Mouse (Mus musculus) hindbrain, embryonic 11.5 days (tissue): ENCODE measurements around the gene Wfdc6a. TPM values are rescaled to one million over a fixed set of nuclear protein-coding genes. Genes with fewer than 3 reads are reported as not detected.

ENCODE experiments used
- ATAC-seq: fragments of 200-750 bp; cut with Nextera tagmentation; 2 replicates; pipeline ENCODE4 v1.8.0; 2017; ENCODE audit warnings: mild to moderate bottlenecking, moderate TSS enrichment, moderate library complexity; ENCODE audit not compliant: low FRiP score
- DNase-seq: peaks from one replicate; pipeline ENCODE4 v3.0.0-alpha.2; 2015; ENCODE audit warnings: low spot score
- H3K27ac ChIP-seq: fragments of 300-500 bp; sonication (generic); 2 replicates; pipeline ENCODE4 v1.5.1; 2014; ENCODE audit warnings: mild to moderate bottlenecking, low read depth, low read length
- H3K27me3 ChIP-seq: fragments of 300-500 bp; sonication (generic); 2 replicates; pipeline ENCODE4 v1.6.1; 2014; ENCODE audit warnings: mild to moderate bottlenecking, low read length, moderate library complexity, mixed read lengths; ENCODE audit not compliant: control insufficient read depth, insufficient read depth
- H3K36me3 ChIP-seq: fragments of 300-500 bp; sonication (generic); 2 replicates; pipeline ENCODE4 v1.6.1; 2014; ENCODE audit warnings: mild to moderate bottlenecking, low read length, moderate library complexity, mixed read lengths; ENCODE audit not compliant: control insufficient read depth, insufficient read depth
- H3K4me1 ChIP-seq: fragments of 300-500 bp; sonication (generic); replicated peaks from 2 replicates; pipeline ENCODE4 v1.6.1; 2014; ENCODE audit warnings: low read length, mixed read lengths; ENCODE audit not compliant: control insufficient read depth, insufficient read depth
- H3K4me2 ChIP-seq: fragments of 300-500 bp; sonication (generic); replicated peaks from 2 replicates; pipeline ENCODE4 v1.6.1; 2014; ENCODE audit warnings: mild to moderate bottlenecking, low read depth, low read length
- H3K4me3 ChIP-seq: fragments of 300-500 bp; sonication (generic); 2 replicates; pipeline ENCODE4 v1.5.1; 2014; ENCODE audit warnings: low read depth, low read length
- H3K9ac ChIP-seq: fragments of 300-500 bp; sonication (generic); 2 replicates; pipeline ENCODE4 v1.6.1; 2014; ENCODE audit warnings: low read depth, low read length
- H3K9me3 ChIP-seq: fragments of 300-500 bp; sonication (generic); 2 replicates; pipeline ENCODE4 v1.6.1; 2016; ENCODE audit warnings: low read length; ENCODE audit not compliant: control insufficient read depth
- WGBS: fragments of 180-500 bp; shearing (Covaris S2); extraction: QIAGEN DNeasy Blood & Tissue Kit; methylation state at CpG from one replicate; pipeline ENCODE4 v1.1.7; 2014; 5-methylcytosine and 5-hydroxymethylcytosine counted together
- polyA plus RNA-seq: library from polyadenylated mRNA; unstranded; fragments of >200 nt; fragmentation: Nextera tagmentation; extraction: Ambion mirVana; gene quantifications from 2 replicates; pipeline ENCODE4 v1.2.1, GENCODE M21; 2014

The Wfdc6a gene
- polyA plus RNA-seq, 1 experiment from 2014 or later = not detected

DNA sequence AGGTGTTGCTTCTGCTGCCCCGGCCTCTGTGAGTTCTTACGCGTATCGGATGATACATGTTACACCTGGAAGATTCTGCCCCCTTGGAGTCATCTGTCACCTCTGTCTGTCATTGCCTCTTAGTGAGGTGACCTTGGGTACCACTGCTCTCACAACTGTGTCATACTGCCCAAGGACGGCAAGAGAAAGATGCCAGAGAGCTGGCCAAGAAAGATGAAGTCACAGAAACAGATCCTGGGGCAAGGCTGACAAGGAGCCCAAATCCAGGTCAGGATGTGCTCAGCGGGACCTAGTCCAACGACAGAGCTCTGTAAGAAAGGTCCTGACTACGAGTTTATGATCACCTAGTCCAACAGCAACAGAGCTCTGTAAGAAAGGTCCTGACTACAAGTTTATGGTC lies 25.1 kb downstream of the Wfdc6a start:
- ATAC-seq = no peak
- WGBS = 85% methylated on average over 8 of the region's 8 CpGs
- H3K9me3 ChIP-seq = no peaks in the 10 kb centered on the region
- DNase-seq = no peak
- H3K4me1 ChIP-seq = peaks cover 7% of the 10 kb centered on the region
- no peak overlapping the region for H3K9ac ChIP-seq
- H3K4me3 ChIP-seq = no peak overlapping the region
- H3K4me2 ChIP-seq = no peak overlapping the region
- no peak overlapping the region for H3K27ac ChIP-seq
- peaks cover 5% of the 10 kb centered on the region; the same call in 1 of the 2 replicates for H3K27me3 ChIP-seq
- H3K36me3 ChIP-seq = no peaks in the 10 kb centered on the region

DNA sequence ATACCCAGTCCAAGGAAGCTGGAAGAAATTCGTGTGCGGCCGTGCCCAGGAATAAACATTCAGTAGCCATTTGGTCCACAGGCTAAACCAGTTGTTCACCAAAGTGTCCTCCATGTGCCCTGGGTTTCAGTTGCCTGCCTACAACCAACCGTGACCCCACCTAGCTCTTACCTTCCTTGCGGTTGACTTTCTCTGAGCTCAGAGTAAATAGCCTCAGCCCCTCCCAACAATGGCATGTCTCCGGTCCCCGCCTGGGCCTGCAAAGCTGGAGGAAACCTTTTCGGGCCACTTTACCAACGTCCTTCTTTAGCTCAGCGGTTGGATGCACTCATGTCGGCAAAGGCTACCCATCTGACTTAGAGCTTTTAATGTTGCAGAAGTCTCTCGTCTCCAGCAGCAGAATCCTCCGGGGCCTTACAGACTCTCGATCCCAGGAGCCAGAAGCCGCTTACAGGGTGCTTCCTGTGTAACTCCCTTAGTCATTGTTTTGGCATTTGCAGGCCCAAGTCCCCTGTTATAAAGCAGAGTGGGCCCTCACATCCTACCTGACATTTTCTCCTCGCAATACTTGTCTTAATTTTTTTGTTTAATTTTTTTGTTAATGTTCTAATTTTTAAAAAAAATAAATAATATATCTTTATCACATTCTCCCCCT lies 26.1 kb downstream of the Wfdc6a start:
- no peak overlapping the region for H3K4me2 ChIP-seq
- WGBS = 53% methylated on average over 16 of the region's 16 CpGs
- H3K36me3 ChIP-seq = no peaks in the 10 kb centered on the region
- H3K4me1 ChIP-seq = peaks cover 7% of the 10 kb centered on the region
- H3K4me3 ChIP-seq = no peak overlapping the region
- H3K27ac ChIP-seq = no peak overlapping the region
- H3K9ac ChIP-seq = no peak overlapping the region
- no peaks in the 10 kb centered on the region for H3K9me3 ChIP-seq
- no peak for ATAC-seq
- peaks cover 5% of the 10 kb centered on the region; the same call in 1 of the 2 replicates for H3K27me3 ChIP-seq
- no peak for DNase-seq

- WGBS = 91% methylated on average over 8 of the region's 8 CpGs
- no peak overlapping the region for H3K4me3 ChIP-seq
- H3K4me1 ChIP-seq = peaks cover 5% of the 10 kb centered on the region
- peaks cover 5% of the 10 kb centered on the region; the same call in 1 of the 2 replicates for H3K27me3 ChIP-seq
- DNase-seq (no peak), ATAC-seq (no peak)
- no peak overlapping the region for H3K9ac ChIP-seq
- no peak overlapping the region for H3K4me2 ChIP-seq
- no peaks in the 10 kb centered on the region for H3K36me3 ChIP-seq
- H3K27ac ChIP-seq = no peak overlapping the region
- H3K9me3 ChIP-seq = no peaks in the 10 kb centered on the region
Observed at GRCm38 (mm10) chr2:164558426-164558825, 26.8 kb downstream of the Wfdc6a start.

DNA sequence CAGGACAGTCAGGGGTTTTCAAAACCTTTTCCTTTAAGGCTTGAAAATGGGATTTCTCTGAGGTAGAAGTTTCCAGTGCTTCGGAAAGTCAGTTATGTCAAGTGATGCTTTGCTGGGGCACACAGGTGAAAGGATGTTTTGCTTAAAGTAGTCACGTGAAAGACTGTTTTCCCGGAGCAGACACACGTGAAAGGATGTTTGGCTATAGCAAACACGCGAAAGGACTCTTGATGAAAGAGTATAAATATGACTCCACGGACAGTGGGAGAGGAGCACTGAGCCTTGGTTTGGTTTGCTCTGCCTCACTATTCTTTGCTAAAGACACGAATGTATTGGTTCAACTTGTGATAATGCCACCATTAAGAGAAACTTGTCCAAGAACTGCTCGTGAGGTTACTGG lies 33.7 kb downstream of the Wfdc6a start:
- no peak overlapping the region for H3K9ac ChIP-seq

DNA sequence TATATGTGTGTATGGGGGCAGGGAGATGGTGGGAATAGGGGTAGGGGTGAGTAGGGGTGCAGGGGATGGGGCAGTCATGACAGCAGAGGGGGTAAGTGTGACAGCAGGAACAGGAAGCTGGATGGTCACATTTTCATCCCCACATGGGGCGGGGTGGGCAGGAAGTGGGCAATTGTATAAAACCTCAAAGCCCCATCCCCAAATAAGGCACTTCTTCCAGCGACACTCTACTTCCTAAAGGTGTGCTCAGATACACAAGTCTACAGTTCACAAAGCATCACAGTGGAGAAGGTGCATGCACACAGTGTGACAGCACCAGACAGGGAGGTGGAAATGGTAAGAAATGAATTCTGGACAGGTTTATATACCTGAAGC lies 34.4 kb downstream of the Wfdc6a start:
- WGBS = 90% methylated on average over 2 of the region's 2 CpGs
- Histone ChIP-seq H3K9ac (no peak overlapping the region), H3K4me2 (no peak overlapping the region), H3K4me1 (no peaks in the 10 kb centered on the region), H3K9me3 (no peaks in the 10 kb centered on the region), H3K27me3 (no peaks in the 10 kb centered on the region), H3K27ac (no peak overlapping the region), H3K4me3 (no peak overlapping the region), H3K36me3 (no peaks in the 10 kb centered on the region)
- no peak for DNase-seq
- ATAC-seq = no peak

More for the DNA sequence above, 33.7 kb downstream of the Wfdc6a start:
- H3K4me3 ChIP-seq = no peak overlapping the region
- H3K27ac ChIP-seq = no peak overlapping the region
- no peaks in the 10 kb centered on the region for H3K4me1 ChIP-seq
- no peak overlapping the region for H3K4me2 ChIP-seq
- H3K27me3 ChIP-seq = no peaks in the 10 kb centered on the region
- H3K9me3 ChIP-seq = no peaks in the 10 kb centered on the region
- WGBS = 89% methylated on average over 9 of the region's 9 CpGs
- DNase-seq (no peak), ATAC-seq (no peak)
- H3K36me3 ChIP-seq = no peaks in the 10 kb centered on the region

- Histone ChIP-seq H3K4me2 (no peak overlapping the region), H3K27ac (no peak overlapping the region), H3K36me3 (no peaks in the 10 kb centered on the region), H3K27me3 (no peaks in the 10 kb centered on the region), H3K9me3 (no peaks in the 10 kb centered on the region), H3K4me3 (no peak overlapping the region), H3K9ac (no peak overlapping the region), H3K4me1 (no peaks in the 10 kb centered on the region)
- 25% methylated on average over 10 of the region's 10 CpGs for WGBS
- ATAC-seq = no peak
- DNase-seq = peak; percentile 23
Observed at GRCm38 (mm10) chr2:164549963-164550894, 35.0 kb downstream of the Wfdc6a start.

DNA sequence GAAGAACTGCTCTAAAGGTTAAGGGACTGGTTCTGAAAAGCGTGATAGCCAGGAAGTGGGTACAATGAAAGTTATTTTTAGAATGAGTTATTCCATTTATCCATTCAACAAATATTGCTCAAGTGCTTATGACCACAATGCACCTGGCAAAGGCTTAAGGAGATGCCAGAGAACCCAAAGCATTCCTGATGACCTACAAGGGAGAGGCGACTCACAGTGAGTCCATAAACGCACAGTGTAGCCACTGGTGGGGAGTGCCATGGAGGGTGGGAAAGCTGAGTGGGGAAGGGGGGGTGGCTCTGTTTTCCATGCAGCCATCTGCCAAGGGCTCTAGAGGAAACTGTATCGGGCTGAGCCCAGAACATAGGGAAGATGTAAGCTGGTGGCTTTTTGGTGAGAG lies 35.9 kb downstream of the Wfdc6a start:
- Histone ChIP-seq H3K4me1 (no peaks in the 10 kb centered on the region), H3K9ac (no peak overlapping the region), H3K9me3 (no peaks in the 10 kb centered on the region), H3K36me3 (no peaks in the 10 kb centered on the region), H3K27me3 (no peaks in the 10 kb centered on the region), H3K4me3 (no peak overlapping the region), H3K27ac (no peak overlapping the region), H3K4me2 (no peak overlapping the region)
- no peak for DNase-seq
- no peak for ATAC-seq
- WGBS = 50% methylated on average over 4 of the region's 4 CpGs

DNA sequence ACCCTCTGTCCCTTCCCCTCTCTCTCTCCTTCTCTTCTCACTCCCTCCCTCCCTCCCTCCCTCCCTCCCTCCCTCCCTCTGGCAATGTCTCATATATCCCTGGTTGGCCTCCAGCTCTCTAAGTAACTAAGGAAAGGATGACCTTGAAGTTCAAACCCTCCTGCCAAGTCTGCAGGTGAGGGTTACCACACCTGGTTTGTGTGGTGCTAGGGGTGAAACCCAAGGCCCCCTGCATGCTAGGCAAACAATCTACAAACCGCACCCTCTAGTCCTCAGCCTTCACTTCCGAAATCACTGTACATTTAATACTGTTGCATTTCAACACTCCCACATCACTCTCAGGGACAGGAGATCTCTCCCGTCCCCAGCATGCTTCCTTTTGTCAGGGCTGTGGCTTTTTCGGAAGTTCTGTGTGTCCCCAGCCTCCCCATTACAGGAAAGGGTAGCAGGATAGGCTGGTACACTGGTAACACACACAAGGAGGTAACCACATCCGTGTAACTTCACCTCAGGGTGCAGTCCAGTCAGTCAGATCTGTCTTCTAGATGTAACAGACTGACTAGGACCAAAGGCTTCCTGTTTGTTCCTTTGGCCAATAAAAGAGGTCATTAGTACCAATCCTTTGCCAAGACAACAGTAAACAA lies 40.7 kb downstream of the Wfdc6a start:
- H3K9me3 ChIP-seq = no peaks in the 10 kb centered on the region
- H3K27me3 ChIP-seq = no peaks in the 10 kb centered on the region
- 46% methylated on average over 5 of the region's 5 CpGs for WGBS
- H3K9ac ChIP-seq = no peak overlapping the region
- DNase-seq (no peak), ATAC-seq (no peak)
- H3K4me1 ChIP-seq = no peaks in the 10 kb centered on the region
- no peak overlapping the region for H3K4me3 ChIP-seq
- H3K36me3 ChIP-seq = no peaks in the 10 kb centered on the region
- no peak overlapping the region for H3K27ac ChIP-seq
- no peak overlapping the region for H3K4me2 ChIP-seq
